Mouse (Mus musculus): ENCODE measurements around the gene Ube4a.
A peak's percentile ranks its signal among the peaks of the same experiment; 100 is the strongest.

DNA sequence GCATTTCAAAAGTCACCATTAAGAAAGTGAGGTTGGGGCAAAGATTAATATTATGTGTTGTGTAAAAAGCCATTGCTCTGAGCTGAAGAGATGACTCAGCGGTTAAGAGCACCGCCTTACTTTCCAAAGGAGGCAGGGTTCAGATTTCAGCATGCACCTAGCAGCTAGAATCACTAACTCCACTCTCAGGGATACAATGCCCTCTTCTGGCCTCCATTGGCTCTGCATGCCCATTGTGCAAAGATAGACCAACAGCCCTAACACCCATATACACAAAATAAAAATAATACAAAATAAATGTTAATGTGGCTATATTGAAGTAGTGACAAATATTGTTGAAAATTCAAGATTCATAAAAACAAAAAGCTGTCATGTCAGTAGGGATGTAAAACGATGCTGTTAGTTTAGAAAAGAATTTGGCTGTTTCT lies 1.4 kb upstream of the Ube4a start:
- TF ChIP-seq CTCF (IDR thresholded peaks at IDR 0.05; ENCODE audit: low read depth) (peak; percentile 85), EP300 (IDR thresholded peaks at IDR 0.05; ENCODE audit: low read depth) (no peak)

Data from heart, postnatal 0 days (tissue).